Mouse (Mus musculus): Measurements from ENCODE around the gene Nfatc3.

DNA sequence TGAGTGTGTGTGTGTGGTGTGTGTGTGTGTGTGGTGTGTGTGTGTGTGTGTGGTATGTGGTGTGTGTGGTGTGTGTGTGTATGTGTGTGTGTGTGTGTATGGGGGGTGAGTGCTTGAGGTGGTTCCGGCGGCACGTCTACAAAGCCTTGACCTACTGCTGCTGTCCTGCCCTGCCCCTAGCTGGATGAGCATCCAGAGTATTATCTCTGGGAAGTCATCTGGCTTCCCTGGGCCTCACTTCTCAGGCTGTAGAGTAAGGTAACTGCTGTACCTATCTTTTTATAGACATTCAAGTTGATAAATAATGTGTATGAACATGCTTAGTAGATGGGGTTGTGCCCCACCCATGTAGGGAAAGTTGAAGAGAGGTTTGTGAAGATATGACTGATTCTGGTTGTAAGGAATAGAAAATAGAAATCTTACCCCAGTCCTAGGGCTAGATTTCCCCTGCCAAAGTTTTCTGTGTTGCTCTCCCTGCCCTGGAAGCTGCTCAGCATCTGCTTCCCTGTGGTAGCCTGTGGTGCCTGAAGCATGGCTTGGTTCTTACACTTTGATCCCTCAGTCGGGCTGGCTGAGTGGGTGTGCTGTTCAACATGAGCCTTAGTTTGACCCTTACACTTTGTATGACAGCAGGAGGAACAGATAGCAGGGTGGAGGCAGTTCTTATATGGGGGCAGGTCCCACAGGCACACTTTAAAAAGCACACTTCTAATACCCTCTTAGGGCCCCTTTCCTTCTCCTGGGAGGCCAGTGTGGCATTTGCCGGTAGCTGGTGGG is 10.6 kb upstream of the Nfatc3 start:
- TF ChIP-seq POLR2A (IDR thresholded peaks at IDR 0.05; ENCODE audit: borderline replicate concordance, insufficient read depth, low read length) = no peak
- TF ChIP-seq CTCF (IDR thresholded peaks at IDR 0.05; ENCODE audit: borderline replicate concordance, insufficient read depth, low read depth, low read length) = no peak
